Mouse (Mus musculus) heart, postnatal 36 days (tissue): ENCODE data around the gene Ppp2r5d. TPM values are rescaled to one million over a fixed set of nuclear protein-coding genes. Genes with fewer than 3 reads are reported as not detected.
A peak's percentile ranks its signal among the peaks of the same experiment; 100 is the strongest.

Experiments used
- DNase-seq, 2 experiments: peaks; one replicate each; pipeline ENCODE4 v3.0.0; 2021 to 2022
- intact Hi-C: fragments of 180-260 bp; cut with DNase I; formaldehyde crosslinking; loops from one replicate; pipeline ENCODE4 v1.15.1; 2025
- total RNA-seq, 2 experiments: library from RNA; stranded (reverse); gene quantifications; 2 replicates each; pipeline ENCODE4 v1.2.3; 2021

Gene Ppp2r5d
- total RNA-seq, 2 experiments from 2014 or later: 33.2 TPM

DNA sequence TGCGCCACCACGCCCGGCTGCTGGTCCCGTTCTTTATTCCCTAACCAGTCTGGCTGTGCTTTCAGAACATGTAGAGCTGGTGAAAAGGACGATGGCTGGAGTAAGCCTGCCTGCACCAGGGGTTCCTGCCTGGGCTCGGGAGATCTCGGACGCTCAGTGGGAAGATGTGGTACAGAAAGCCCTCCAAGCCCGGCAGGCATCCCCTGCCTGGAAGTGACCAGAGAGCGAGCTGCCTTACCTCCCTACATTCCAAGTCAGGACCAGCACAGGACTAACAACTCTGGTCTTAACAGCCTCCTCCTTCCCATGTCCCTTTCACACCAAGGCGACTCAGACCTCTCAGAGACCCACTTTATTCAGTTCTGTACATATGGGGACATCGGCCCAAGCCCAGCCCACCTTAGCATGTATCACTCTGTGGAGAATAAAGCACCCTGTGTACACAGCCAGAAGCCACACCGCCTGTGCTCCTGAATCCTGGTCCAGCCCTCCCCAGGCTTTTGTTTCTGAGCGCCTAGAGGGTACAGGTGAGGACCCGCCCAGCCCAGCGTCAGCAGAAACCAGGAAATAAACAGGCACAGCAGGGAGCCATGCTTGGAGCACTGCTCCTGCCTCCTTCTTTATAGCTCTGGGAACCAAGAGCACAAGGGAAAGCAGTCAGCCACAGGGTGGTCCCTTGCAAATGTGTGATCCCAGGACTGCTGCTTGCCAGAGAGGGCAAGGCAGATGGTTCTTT is 22.1 kb downstream of the Ppp2r5d start:
- DNase-seq: no peak
- intact Hi-C loops: loop anchor here (10.0 kb wide), 1 partner anchor 322 kb away; no protein-coding TSS in a partner anchor

DNA sequence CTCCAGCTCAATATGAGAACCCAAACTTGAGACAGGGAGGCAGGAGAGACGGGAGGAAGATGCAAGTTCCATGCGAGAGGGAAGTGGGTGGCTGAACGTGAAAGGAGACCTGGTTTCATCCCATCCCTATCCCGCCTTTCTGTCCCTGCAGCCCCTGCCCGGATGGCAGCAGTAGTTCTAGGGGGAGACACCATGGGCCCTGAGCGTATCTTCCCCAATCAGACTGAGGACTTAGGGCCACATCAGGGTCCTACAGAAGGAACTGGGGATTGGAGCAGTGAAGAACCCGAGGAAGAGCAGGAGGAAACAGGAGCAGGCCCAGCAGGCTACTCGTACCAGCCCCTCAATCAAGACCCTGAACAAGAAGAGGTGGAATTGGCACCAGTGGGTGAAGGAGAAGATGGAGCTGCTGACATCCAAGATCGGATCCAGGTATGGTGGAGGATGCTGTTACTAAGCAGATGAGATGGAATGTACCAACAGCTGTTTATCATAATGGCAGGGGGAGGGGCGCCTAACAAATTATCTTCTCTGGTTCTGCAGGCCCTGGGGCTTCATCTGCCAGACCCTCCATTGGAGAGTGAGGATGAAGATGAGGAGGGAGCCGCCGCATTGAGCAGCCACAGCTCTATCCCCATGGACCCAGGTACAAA is 23.3 kb downstream of the Ppp2r5d start:
- DNase-seq: no peak
- intact Hi-C loops: loop anchor here (2.0 to 10.0 kb wide), 3 partner anchors 31 to 323 kb away; no protein-coding TSS in a partner anchor

GRCm38 (mm10) chr17:46680760-46681373 is 24.0 kb downstream of the Ppp2r5d start, which contains the start of gene Klhdc3:
Gene Klhdc3 (minus strand): TSS chr17:46680914.
- DNase-seq: peak; percentile 94 to 95
- intact Hi-C loops: loop anchor here (2.0 to 10.0 kb wide), 3 partner anchors 32 to 324 kb away; no protein-coding TSS in a partner anchor

DNA sequence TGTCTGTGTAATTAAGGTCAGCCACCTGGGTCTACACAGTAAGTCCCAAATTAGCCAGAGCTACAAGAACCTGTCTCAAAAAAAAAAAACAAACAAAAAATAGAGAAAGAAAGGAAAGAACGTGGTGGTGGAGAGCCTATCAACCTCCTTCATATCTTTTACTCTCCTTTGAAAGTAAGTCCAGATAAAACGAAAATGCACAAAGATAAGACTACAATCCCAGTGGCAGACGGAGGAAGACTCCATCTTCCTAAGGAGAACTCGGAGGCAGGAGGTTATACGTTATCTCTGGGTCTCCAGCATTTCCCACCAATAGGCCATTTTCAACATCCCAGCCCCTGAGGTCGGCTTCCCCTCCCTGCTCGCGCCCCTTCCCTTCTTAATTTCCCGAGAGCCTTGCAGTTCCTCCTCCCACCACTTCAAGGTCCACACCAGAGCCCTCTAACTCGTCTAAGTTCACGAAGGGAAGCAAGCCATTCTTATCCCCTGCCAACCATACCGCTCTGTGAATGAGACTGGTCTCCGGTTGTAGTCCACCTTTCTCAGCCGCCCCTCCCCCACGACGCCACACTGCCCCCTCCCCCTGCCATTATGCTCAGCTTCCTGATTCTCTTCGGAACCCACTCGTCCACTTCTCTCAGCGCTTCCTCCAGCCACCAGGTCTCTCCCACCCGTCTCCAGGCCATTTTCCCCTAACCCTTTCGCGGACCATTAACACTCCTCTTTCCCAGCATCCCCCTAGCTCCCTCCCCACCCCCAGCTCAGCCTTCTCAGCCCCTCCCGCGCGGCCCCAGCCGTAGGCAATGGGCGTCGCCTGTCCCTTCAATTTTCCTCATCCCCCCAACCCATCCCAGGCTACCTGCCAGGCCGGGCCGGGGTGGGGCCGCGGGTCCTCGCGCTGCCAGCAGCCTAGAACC is 24.8 kb downstream of the Ppp2r5d start:
- peak in 1 of 2 experiments; percentile 57 for DNase-seq
- intact Hi-C loops: loop anchor here (2.0 to 10.0 kb wide), 3 partner anchors 31 to 325 kb away; no protein-coding TSS in a partner anchor

- intact Hi-C loops: no loop called here
- peak in 1 of 2 experiments; percentile 34 for DNase-seq
These were observed 26.0 kb downstream of the Ppp2r5d start for GRCm38 (mm10) chr17:46678911-46679310.

DNA sequence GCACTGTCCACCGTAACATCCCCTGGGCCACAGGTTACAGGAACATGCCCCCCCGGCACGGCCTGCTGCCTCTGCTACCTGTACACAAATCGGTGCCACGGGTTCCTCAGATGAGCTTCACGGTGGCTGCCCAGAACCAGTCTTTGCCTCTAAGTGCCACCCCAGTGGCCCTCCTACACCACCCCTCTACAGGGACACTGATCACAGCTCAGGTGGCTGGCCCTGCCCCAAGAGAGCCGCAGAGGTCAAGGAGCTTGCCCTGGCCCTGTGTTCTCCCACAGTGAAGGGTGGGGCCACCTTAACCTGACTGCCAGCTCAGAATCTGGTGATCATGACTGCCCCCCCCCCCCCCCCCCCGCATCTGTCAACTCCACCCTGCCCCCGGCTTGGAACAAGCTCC is 26.5 kb downstream of the Ppp2r5d start, which contains the start of gene Mea1:
TSS of gene Mea1 (plus strand) at position 378 of the 400 bp plus-strand sequence.
- intact Hi-C loops: no loop called here
- DNase-seq: peak in 1 of 2 experiments; percentile 42

DNA sequence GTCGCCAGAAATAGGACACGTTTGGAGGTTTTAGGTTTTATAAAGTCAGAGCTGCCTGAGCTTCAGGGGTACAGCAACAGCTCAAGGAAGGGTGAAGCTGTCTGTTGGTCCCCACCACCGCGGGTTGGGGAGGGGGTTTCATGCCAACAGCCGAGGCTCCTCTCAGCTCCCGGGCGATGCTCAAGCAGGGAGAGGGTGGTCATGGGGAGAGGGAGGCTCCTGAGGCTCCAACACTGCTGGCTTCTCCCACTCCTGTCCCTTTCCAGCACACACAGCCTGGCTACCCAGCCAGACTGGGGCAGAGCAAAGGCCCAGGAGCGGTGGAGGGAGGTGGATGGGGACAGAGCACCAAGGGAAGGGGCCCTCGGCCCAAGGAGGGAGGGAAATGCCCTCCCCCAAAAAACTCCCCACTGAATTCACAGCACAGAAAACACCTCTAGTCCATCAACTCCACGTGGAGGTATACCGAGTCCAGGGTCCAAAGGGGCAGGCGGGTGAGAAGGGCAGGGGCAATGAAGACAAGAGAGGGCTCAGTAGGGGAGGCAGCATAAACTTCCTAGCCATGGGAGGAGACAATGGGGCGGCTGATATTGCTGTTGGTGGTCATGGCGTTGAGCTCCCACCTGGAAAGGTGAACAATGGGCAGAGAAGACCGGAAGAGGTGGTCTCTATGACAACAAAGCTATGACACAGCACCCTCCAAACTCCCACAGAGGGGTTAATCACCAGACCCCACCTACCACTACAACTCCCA is 30.2 kb downstream of the Ppp2r5d start:
- DNase-seq: no peak
- intact Hi-C loops: loop anchor here (2.0 kb wide), 1 partner anchor 24 kb away; the partner anchor contains the start of gene Cul7

DNA sequence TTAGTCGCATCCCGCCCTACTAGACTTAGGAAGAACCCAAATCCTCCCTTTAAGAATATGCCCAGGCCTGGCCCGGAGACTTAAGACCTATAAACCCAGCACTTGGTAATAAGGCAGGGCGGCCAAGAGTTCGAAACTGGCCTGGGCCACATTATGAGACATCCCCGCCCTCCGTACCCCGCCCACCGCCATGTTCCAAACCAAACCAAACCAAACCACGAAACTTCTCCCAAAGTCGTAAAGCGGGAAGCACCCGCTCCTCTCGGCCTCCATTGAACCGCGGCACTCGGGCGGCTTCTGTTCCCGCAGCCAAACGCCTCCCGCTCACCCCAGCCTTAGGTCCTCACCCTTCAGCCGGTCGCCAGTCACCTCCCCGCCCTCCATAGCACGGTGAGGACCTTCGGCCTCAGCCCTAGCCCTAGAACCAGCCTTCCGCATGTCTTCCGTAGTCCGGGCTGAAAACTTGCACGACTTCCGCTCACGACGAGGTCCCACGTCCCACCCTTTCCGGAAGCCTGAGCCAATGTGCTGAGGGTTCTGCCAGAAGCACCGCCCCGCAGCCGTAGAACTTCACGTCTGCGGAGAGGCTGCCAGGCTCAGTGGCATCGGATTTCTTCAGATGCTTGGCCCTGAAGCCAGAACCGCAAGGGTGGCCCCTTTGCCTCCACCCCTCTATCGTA is 30.9 kb downstream of the Ppp2r5d start, which contains the start of gene Rrp36:
TSS of gene Rrp36 (minus strand) at position 503 of the 680 bp plus-strand sequence.
- DNase-seq: peak; percentile 92
- intact Hi-C loops: loop anchor here (2.0 kb wide), 1 partner anchor 23 kb away; the partner anchor contains the start of gene Cul7

- DNase-seq: no peak
- intact Hi-C loops: no loop called here
These were observed 35.0 kb downstream of the Ppp2r5d start for GRCm38 (mm10) chr17:46669911-46670310.

- intact Hi-C loops: no loop called here
- DNase-seq: peak; percentile 26 to 31
These were observed 37.2 kb downstream of the Ppp2r5d start for GRCm38 (mm10) chr17:46667712-46668111.

DNA sequence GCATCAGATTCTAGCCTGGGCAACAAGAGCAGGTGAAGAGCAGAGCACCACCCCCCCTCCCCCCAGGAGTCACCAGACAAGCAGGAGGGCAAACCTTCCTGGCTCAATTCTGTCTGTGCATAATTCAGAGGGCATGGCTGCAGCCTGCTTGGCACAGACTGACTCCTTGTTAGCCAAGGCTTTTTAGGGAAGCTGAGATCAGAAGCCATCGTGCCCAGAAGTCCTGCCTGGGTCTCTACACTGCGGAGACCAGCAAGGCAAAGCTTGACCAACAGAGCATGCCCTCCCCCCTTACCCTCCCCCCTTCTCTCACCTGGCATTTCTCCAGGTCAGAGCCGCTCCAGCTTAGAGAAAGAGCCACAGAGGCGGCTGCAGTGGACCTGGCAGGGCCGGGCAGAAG is 42.2 kb downstream of the Ppp2r5d start:
- intact Hi-C loops: no loop called here
- DNase-seq: peak in 1 of 2 experiments; percentile 16

DNA sequence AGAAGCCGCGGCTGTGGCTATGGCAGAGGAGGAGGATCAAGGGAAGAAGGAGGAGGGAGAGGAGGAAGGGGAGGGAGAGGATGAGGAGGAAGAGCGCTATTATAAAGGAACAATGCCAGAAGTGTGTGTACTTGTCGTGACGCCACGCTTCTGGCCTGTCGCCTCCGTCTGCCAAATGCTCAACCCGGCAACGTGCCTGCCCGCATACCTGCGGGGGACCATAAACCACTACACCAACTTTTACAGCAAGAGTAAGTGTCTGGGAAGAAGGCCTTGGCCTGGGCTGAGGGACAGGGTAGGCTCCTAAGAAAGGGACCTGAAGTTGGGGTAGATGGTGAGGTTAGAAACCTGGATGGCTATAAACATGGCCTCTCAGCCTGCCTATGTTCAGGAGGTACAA is 42.9 kb downstream of the Ppp2r5d start:
- DNase-seq: no peak
- intact Hi-C loops: no loop called here

- no peak for DNase-seq
- intact Hi-C loops: no loop called here
These were observed 43.6 kb downstream of the Ppp2r5d start for GRCm38 (mm10) chr17:46661351-46661750.

DNA sequence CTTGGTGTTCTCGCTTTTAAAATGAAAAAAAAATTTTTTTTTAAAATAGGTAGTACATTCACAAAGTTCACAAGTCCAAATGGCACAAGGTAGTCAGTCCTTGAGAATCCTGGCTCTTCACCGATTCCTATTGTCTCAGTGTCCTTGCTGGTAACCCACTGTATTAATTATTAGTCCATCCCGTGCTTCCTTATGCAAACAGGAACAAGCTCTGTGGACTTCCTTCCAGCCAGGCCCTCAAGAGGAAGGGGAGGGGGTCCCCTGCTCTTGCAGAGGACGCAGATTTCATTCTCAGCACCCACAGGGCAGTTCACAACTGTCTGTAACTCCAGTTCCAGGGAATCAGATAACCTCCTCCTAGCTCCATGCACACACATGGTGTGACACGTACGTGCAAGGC is 48.9 kb downstream of the Ppp2r5d start:
- no peak for DNase-seq
- intact Hi-C loops: no loop called here

- intact Hi-C loops: loop anchor here (2.0 kb wide), 2 partner anchors 23 to 63 kb away; partner anchors contain the start of gene Rrp36
- no peak for DNase-seq
These were observed 53.0 kb downstream of the Ppp2r5d start for GRCm38 (mm10) chr17:46651755-46652547.

- peak in 1 of 2 experiments; percentile 18 for DNase-seq
- intact Hi-C loops: loop anchor here (2.0 kb wide), 2 partner anchors 24 to 64 kb away; partner anchors contain the start of gene Rrp36
These were observed 53.6 kb downstream of the Ppp2r5d start for GRCm38 (mm10) chr17:46651292-46651691.
